Mouse (Mus musculus) stomach, postnatal 0 days (tissue): ENCODE results near the gene Lin7b. TPM values are rescaled to one million over a fixed set of nuclear protein-coding genes. Genes with fewer than 3 reads are reported as not detected.
A peak's percentile ranks its signal among the peaks of the same experiment; 100 is the strongest.
"Not testable (repeated sequence)": the region's sequence is repeated elsewhere in the genome, so short reads cannot be mapped to it uniquely, and the experiment has no call there.

Experiments
- ATAC-seq: fragments of 200-750 bp; cut with Nextera tagmentation; 2 replicates; pipeline ENCODE4 v1.8.0; 2017; ENCODE audit not compliant: low FRiP score, low TSS enrichment
- DNase-seq: peaks from one replicate; pipeline ENCODE4 v3.0.0-alpha.2; 2016; ENCODE audit warnings: low spot score
- H3K27ac ChIP-seq: fragments of 300-500 bp; sonication (generic); replicated peaks from 2 replicates; pipeline ENCODE4 v1.5.1; 2014; ENCODE audit warnings: mild to moderate bottlenecking, control low read depth
- H3K27me3 ChIP-seq: fragments of 300-500 bp; sonication (generic); 2 replicates; pipeline ENCODE4 v1.6.1; 2014; ENCODE audit warnings: low read length; ENCODE audit not compliant: control insufficient read depth, insufficient read depth
- H3K36me3 ChIP-seq: fragments of 300-500 bp; sonication (generic); 2 replicates; pipeline ENCODE4 v1.6.1; 2014; ENCODE audit warnings: low read length, mixed read lengths; ENCODE audit not compliant: control insufficient read depth, insufficient read depth
- H3K4me1 ChIP-seq: fragments of 300-500 bp; sonication (generic); replicated peaks from 2 replicates; pipeline ENCODE4 v1.6.1; 2014; ENCODE audit warnings: antibody characterized with exemption; ENCODE audit not compliant: control insufficient read depth, insufficient read depth
- H3K4me2 ChIP-seq: fragments of 300-500 bp; sonication (generic); replicated peaks from 2 replicates; pipeline ENCODE4 v1.6.1; 2014; ENCODE audit warnings: low read depth, mild to moderate bottlenecking, control low read depth, moderate library complexity
- H3K4me3 ChIP-seq: fragments of 300-500 bp; sonication (generic); 2 replicates; pipeline ENCODE4 v1.5.1; 2014; ENCODE audit warnings: low read depth, low read length, control low read depth
- H3K9ac ChIP-seq: fragments of 300-500 bp; sonication (generic); 2 replicates; pipeline ENCODE4 v1.6.1; 2014; ENCODE audit warnings: mild to moderate bottlenecking, low read length, control low read depth, mixed read lengths
- H3K9me3 ChIP-seq: fragments of 300-500 bp; sonication (generic); 2 replicates; pipeline ENCODE4 v1.6.1; 2016; ENCODE audit warnings: low read length; ENCODE audit not compliant: control insufficient read depth
- CTCF ChIP-seq: IDR thresholded peaks from 2 replicates; pipeline ENCODE4 v1.5.1; 2016; ENCODE audit warnings: antibody characterized with exemption, low read depth, mild to moderate bottlenecking, moderate library complexity
- EP300 ChIP-seq: optimal IDR thresholded peaks from 2 replicates; pipeline ENCODE3; 2016; ENCODE audit warnings: antibody characterized with exemption
- WGBS: fragments of 180-500 bp; shearing (Covaris S2); extraction: QIAGEN DNeasy Blood & Tissue Kit; methylation state at CpG from one replicate; pipeline ENCODE4 v1.1.7; 2014; 5-methylcytosine and 5-hydroxymethylcytosine counted together
- polyA plus RNA-seq: library from polyadenylated mRNA; unstranded; fragments of >200 nt; fragmentation: Nextera tagmentation; extraction: Ambion mirVana; gene quantifications from 2 replicates; pipeline ENCODE4 v1.2.1, GENCODE M21; 2015

The Lin7b gene
- polyA plus RNA-seq, 1 experiment from 2014 or later, result 5.9 TPM

- peak; percentile 59 for TF ChIP-seq CTCF
- H3K9ac ChIP-seq, H3K4me1 ChIP-seq, H3K27me3 ChIP-seq, H3K9me3 ChIP-seq, DNase-seq: not testable (repeated sequence)
- ATAC-seq, result peak; percentile 48
- H3K27ac ChIP-seq, result peak overlapping the region; percentile 81
- peak overlapping the region; percentile 75 for H3K4me3 ChIP-seq
- peak overlapping the region; percentile 58 for H3K4me2 ChIP-seq
- WGBS, result 3% methylated on average over 3 of the region's 3 CpGs
- H3K36me3 ChIP-seq, result peaks cover 12% of the 10 kb centered on the region; the same call in 1 of the 2 replicates
Observed at GRCm38 (mm10) chr7:45396337-45396775, 26.0 kb upstream of the Lin7b start.

GRCm38 (mm10) chr7:45395578-45396336 lies 25.4 kb upstream of the Lin7b start, which contains the start of gene Snrnp70:
Gene Snrnp70, minus strand, starts transcription at chr7:45395742.
- Histone ChIP-seq H3K4me1 (peaks cover 4% of the 10 kb centered on the region; the same call in 1 of the 2 replicates), H3K36me3 (peaks cover 12% of the 10 kb centered on the region; the same call in 1 of the 2 replicates), H3K9ac (peak within 1 kb of the TSS; percentile 80), H3K27me3 (no peaks in the 10 kb centered on the region), H3K4me2 (peak within 1 kb of the TSS; percentile 69), H3K27ac (peak within 1 kb of the TSS; percentile 97), H3K4me3 (peak within 1 kb of the TSS; percentile 75), H3K9me3 (no peaks in the 10 kb centered on the region)
- under 1% methylated on average over 60 of the region's 60 CpGs for WGBS
- peak; percentile 100 for DNase-seq
- TF ChIP-seq EP300, result no peak
- no peak for TF ChIP-seq CTCF
- ATAC-seq, result peak; percentile 98

- Histone ChIP-seq H3K4me3 (peak overlapping the region; percentile 75), H3K4me2 (peak overlapping the region; percentile 69), H3K36me3 (peaks cover 14% of the 10 kb centered on the region; the same call in 1 of the 2 replicates), H3K9me3 (no peaks in the 10 kb centered on the region), H3K9ac (peak overlapping the region; percentile 80), H3K27ac (peak overlapping the region; percentile 97), H3K27me3 (no peaks in the 10 kb centered on the region), H3K4me1 (peaks cover 4% of the 10 kb centered on the region; the same call in 1 of the 2 replicates)
- 0% methylated on average over 19 of the region's 20 CpGs for WGBS
- TF ChIP-seq CTCF (no peak), EP300 (no peak)
- ATAC-seq (peak; percentile 76), DNase-seq (no peak)
Observed at GRCm38 (mm10) chr7:45395129-45395541, 24.8 kb upstream of the Lin7b start.

GRCm38 (mm10) chr7:45386077-45386476 lies 15.7 kb upstream of the Lin7b start:
- no peak overlapping the region for H3K9ac ChIP-seq
- peaks cover 60% of the 10 kb centered on the region for H3K36me3 ChIP-seq
- H3K27ac ChIP-seq, result no peak overlapping the region
- H3K4me2 ChIP-seq, result no peak overlapping the region
- 93% methylated on average over 3 of the region's 3 CpGs for WGBS
- DNase-seq (no peak), ATAC-seq (no peak)
- no peak overlapping the region for H3K4me3 ChIP-seq
- H3K27me3 ChIP-seq, result no peaks in the 10 kb centered on the region
- H3K9me3 ChIP-seq, result no peaks in the 10 kb centered on the region
- TF ChIP-seq EP300 (no peak), CTCF (peak; percentile 55)
- H3K4me1 ChIP-seq, result no peaks in the 10 kb centered on the region

- H3K9me3 ChIP-seq, result no peaks in the 10 kb centered on the region
- no peaks in the 10 kb centered on the region for H3K27me3 ChIP-seq
- H3K4me1 ChIP-seq, result no peaks in the 10 kb centered on the region
- ATAC-seq, result no peak
- no peak overlapping the region for H3K27ac ChIP-seq
- H3K36me3 ChIP-seq, result peaks cover 36% of the 10 kb centered on the region
- H3K4me2 ChIP-seq, result no peak overlapping the region
- no peak overlapping the region for H3K9ac ChIP-seq
- no peak for TF ChIP-seq CTCF
- TF ChIP-seq EP300, result no peak
- no peak overlapping the region for H3K4me3 ChIP-seq
- no peak for DNase-seq
- 96% methylated on average over 1 of the region's 1 CpGs for WGBS
Observed at GRCm38 (mm10) chr7:45376057-45376456, 5.7 kb upstream of the Lin7b start.

- TF ChIP-seq CTCF (no peak), EP300 (no peak)
- Histone ChIP-seq H3K4me2 (no peak overlapping the region), H3K4me3 (no peak overlapping the region), H3K27ac (no peak overlapping the region), H3K4me1 (no peaks in the 10 kb centered on the region), H3K27me3 (no peaks in the 10 kb centered on the region), H3K36me3 (peaks cover 29% of the 10 kb centered on the region), H3K9ac (no peak overlapping the region), H3K9me3 (no peaks in the 10 kb centered on the region)
- ATAC-seq, result no peak
- WGBS, result 87% methylated on average over 8 of the region's 8 CpGs
- DNase-seq, result no peak
Observed at GRCm38 (mm10) chr7:45374620-45375019, 4.2 kb upstream of the Lin7b start.
